Mouse (Mus musculus): ENCODE measurements around the gene Mss51.

DNA sequence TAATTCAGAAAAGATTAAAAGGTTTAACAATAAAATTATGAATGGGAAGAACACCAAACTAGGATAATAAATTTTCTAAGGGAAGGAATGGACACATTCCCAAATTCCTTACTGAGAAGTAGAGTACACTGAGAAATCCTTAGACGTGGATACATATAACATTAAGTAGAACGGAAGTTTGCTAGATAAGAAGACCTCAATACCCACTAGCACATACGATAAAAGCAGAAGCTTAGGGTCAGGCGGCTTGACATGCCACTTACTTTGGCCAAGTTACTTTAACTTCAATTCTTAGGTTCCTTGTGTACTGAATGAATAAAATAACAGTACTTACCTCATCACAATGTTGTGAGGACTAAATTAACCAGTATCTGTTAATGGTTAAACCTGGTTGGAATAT is 32.9 kb upstream of the Mss51 start:
- TF ChIP-seq POLR2A (IDR thresholded peaks at IDR 0.05; ENCODE audit: borderline replicate concordance, extremely low read depth, low read depth, low read length) (no peak), CTCF (IDR thresholded peaks at IDR 0.05; ENCODE audit: insufficient read depth, low read length) (no peak)

All from lung, adult 2 months (tissue).